Mouse (Mus musculus) CD4-positive, CD25-positive, alpha-beta regulatory T cell, adult 9 weeks (primary cell): ENCODE measurements around the gene 5730507C01Rik. TPM values are rescaled to one million over a fixed set of nuclear protein-coding genes. Genes with fewer than 3 reads are reported as not detected.

Source experiments
- polyA plus RNA-seq: library from polyadenylated mRNA; unstranded; fragments of 100-300 nt; shearing (Covaris generic); gene quantifications from one replicate; pipeline ENCODE4 v1.2.1, GENCODE M21; 2017

The 5730507C01Rik gene
- not detected for polyA plus RNA-seq

DNA sequence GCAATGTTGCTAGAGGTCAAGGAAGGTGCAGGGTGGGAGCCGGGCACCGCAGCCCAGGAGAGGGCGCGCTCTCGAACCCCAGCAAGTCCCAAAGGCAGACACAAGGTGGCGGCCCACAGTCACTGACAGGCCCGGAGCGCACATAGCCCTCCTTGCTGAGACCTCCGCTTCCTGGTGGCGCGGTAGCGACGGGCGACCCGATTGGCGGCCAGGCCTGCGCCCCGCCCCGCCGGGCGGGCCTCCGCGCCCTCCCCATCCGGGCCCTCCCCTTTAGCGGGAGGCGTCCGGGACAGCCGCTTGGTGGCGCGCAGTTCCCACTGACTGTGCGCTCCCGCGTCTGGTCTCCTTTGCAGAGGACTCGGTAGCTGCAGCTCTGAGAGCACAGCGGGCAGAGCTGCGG lies at the start of gene 5730507C01Rik:
Gene 5730507C01Rik (plus strand): TSS at position 340 of the 400 bp plus-strand sequence.

